Mouse (Mus musculus) embryonic fibroblast, embryonic 13.5 days (primary cell): ENCODE data around the gene Qrich1.

ENCODE experiments used
- CTCF ChIP-seq: IDR thresholded peaks from 2 replicates; pipeline ENCODE4 v1.5.1; 2011; ENCODE audit warnings: mild to moderate bottlenecking, control low read depth, low read length, moderate library complexity, borderline replicate concordance; ENCODE audit not compliant: insufficient read depth
- POLR2A ChIP-seq: IDR thresholded peaks from 2 replicates; pipeline ENCODE4 v1.6.1; 2011; ENCODE audit warnings: low read depth, mild to moderate bottlenecking, control low read depth, low read length, moderate library complexity

- TF ChIP-seq POLR2A (no peak), CTCF (no peak)
Observed at GRCm38 (mm10) chr9:108485301-108485875, 31.2 kb upstream of the Qrich1 start.
